31 mouse cellular contexts compared by ENCODE assay signal in the genomic region with DNA sequence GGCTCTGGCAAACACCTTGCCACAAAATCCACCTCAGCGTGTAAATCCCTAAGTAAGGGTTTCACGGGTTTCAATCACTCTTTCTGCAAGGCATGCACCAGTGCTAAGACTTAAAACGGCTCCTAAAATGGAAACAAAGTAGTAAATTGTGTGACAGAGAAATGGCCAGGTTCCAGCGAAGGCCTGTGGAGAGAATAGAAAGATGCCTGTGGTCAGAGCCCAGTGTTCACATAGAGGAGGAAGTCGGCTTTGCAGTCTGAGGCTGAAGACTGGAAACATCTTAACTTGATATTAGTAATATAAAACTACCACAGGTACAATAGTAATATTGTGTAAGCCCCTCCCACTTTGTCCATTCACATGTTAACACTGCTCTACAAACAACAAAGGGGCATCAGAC. TPM values are rescaled to one million over a fixed set of nuclear protein-coding genes. Genes with fewer than 3 reads are reported as not detected.
DNase-seq lines count a peak whose midpoint lies in the region; ATAC-seq lines count a peak whose summit lies in the region.
"Had no signal": no experiment of that assay in that cellular context is flagged by ENCODE, and none has a peak within 500 bp of the region (broad histone marks: within the 10 kb centered on the region; RNA-seq: fewer than 3 reads in every experiment).

No protein-coding gene starts in this region.

- H3K4me1 ChIP-seq in midbrain, embryonic 14.5 days (ENCODE audit: control insufficient read depth, insufficient read depth, low read length): no peaks in the 10 kb centered on the region
- H3K4me1 ChIP-seq in midbrain, embryonic 10.5 days: no peaks in the 10 kb centered on the region
- H3K4me1 ChIP-seq: heart, embryonic 10.5 days; heart, embryonic 15.5 days; hindbrain, embryonic 12.5 days; intestine, embryonic 15.5 days; liver, embryonic 13.5 days; midbrain, embryonic 13.5 days; stomach, embryonic 15.5 days had no signal

- no peak overlapping the region for H3K27ac ChIP-seq in midbrain, embryonic 14.5 days (replicated peaks; ENCODE audit: low read depth, low read length)
- H3K27ac ChIP-seq in midbrain, embryonic 10.5 days (replicated peaks): no peak overlapping the region
- H3K27ac ChIP-seq: gastrocnemius, adult 2 months; heart, embryonic 10.5 days; heart, embryonic 15.5 days; hindbrain, embryonic 12.5 days; hindbrain, postnatal 0 days; intestine, embryonic 15.5 days; liver, embryonic 13.5 days; midbrain, embryonic 13.5 days; stomach, embryonic 15.5 days had no signal

- no peaks in the 10 kb centered on the region for H3K36me3 ChIP-seq in midbrain, embryonic 14.5 days (ENCODE audit: control insufficient read depth, insufficient read depth, low read length)
- H3K36me3 ChIP-seq in midbrain, embryonic 10.5 days: no peaks in the 10 kb centered on the region
- H3K36me3 ChIP-seq: embryonic facial prominence, embryonic 13.5 days; heart, embryonic 10.5 days; heart, embryonic 15.5 days; hindbrain, embryonic 12.5 days; intestine, embryonic 15.5 days; limb, embryonic 12.5 days; liver, embryonic 13.5 days; midbrain, embryonic 13.5 days; stomach, embryonic 15.5 days had no signal

- no peak for ATAC-seq in midbrain, embryonic 14.5 days (ENCODE audit: low FRiP score, low TSS enrichment)
- peak; percentile 80 to 81 for ATAC-seq in hematopoietic stem cell, adult 5-6 weeks (replicated peaks in 1 of 2; ENCODE audit: insufficient read depth in 1 of 2, low FRiP score in 2 of 2, low TSS enrichment in 1 of 2, low read depth in 1 of 2, poor library complexity in 2 of 2, severe bottlenecking in 2 of 2)
- no peak for ATAC-seq in megakaryocyte, adult 5-6 weeks (ENCODE audit: poor library complexity, severe bottlenecking)
- ATAC-seq: CD4-positive, CD25-positive, alpha-beta regulatory T cell, adult 4 months; forebrain, embryonic 16.5 days; hindbrain, postnatal 0 days; intestine, embryonic 15.5 days; midbrain, embryonic 13.5 days had no signal

- H3K9me3 ChIP-seq in midbrain, embryonic 14.5 days (ENCODE audit: control insufficient read depth, low read length): no peaks in the 10 kb centered on the region
- no peaks in the 10 kb centered on the region for H3K9me3 ChIP-seq in midbrain, embryonic 10.5 days (replicated peaks)
- H3K9me3 ChIP-seq: embryonic facial prominence, embryonic 13.5 days; heart, embryonic 10.5 days; heart, embryonic 15.5 days; hindbrain, embryonic 12.5 days; intestine, embryonic 15.5 days; limb, embryonic 12.5 days; liver, embryonic 13.5 days; midbrain, embryonic 13.5 days; stomach, embryonic 15.5 days had no signal

- WGBS in midbrain, embryonic 14.5 days: 79% methylated on average over 5 of the region's 5 CpGs
- WGBS in midbrain, embryonic 10.5 days: 87% methylated on average over 5 of the region's 5 CpGs

- no peaks in the 10 kb centered on the region for H3K27me3 ChIP-seq in midbrain, embryonic 14.5 days (ENCODE audit: control insufficient read depth, insufficient read depth, low read length)
- no peaks in the 10 kb centered on the region for H3K27me3 ChIP-seq in midbrain, embryonic 10.5 days (ENCODE audit: low read depth, poor library complexity, severe bottlenecking)
- H3K27me3 ChIP-seq: embryonic facial prominence, embryonic 13.5 days; heart, embryonic 15.5 days; hindbrain, embryonic 12.5 days; intestine, embryonic 15.5 days; limb, embryonic 12.5 days; liver, embryonic 13.5 days; midbrain, embryonic 13.5 days; stomach, embryonic 15.5 days had no signal

- H3K9ac ChIP-seq in midbrain, embryonic 14.5 days (replicated peaks; ENCODE audit: low read length): no peak overlapping the region
- H3K9ac ChIP-seq: embryonic facial prominence, embryonic 13.5 days; heart, embryonic 15.5 days; hindbrain, embryonic 12.5 days; intestine, embryonic 15.5 days; limb, embryonic 12.5 days; liver, embryonic 13.5 days; midbrain, embryonic 13.5 days; stomach, embryonic 15.5 days had no signal

- no peak overlapping the region for H3K4me2 ChIP-seq in midbrain, embryonic 14.5 days (ENCODE audit: low read length)
- H3K4me2 ChIP-seq: embryonic facial prominence, embryonic 13.5 days; heart, embryonic 15.5 days; hindbrain, embryonic 12.5 days; intestine, embryonic 15.5 days; limb, embryonic 12.5 days; liver, embryonic 13.5 days; midbrain, embryonic 13.5 days; stomach, embryonic 15.5 days had no signal

- DNase-seq in heart, adult 11 months: peak; percentile 23
- DNase-seq in heart, adult 9 months (ENCODE audit: low spot score in 2 of 2): no peak
- DNase-seq in midbrain, embryonic 14.5 days: peak; percentile 6
- DNase-seq in midbrain, embryonic 10.5 days (ENCODE audit: low spot score): no peak
- DNase-seq in gastrocnemius, postnatal 10 days: no peak
- DNase-seq: adrenal gland, postnatal 10 days; cerebellum, adult 8-10 months; cerebellum, postnatal 25 days; embryo, embryonic 11 days; gastrocnemius, adult 2 months; kidney, adult 2 months; kidney, postnatal 14 days; liver, embryonic 13.5 days; lung, adult 18-20 months; lung, postnatal 14 days; thymus, adult 18-20 months; thymus, postnatal 25 days had no signal

- no peak overlapping the region for H3K4me3 ChIP-seq in midbrain, embryonic 14.5 days (replicated peaks; ENCODE audit: low read depth, low read length)
- no peak overlapping the region for H3K4me3 ChIP-seq in midbrain, embryonic 10.5 days
- H3K4me3 ChIP-seq: embryonic facial prominence, embryonic 13.5 days; erythroblast, embryonic 14.5 days; gastrocnemius, adult 2 months; heart, embryonic 10.5 days; heart, embryonic 15.5 days; hindbrain, embryonic 12.5 days; intestine, embryonic 15.5 days; limb, embryonic 12.5 days; liver, embryonic 13.5 days; midbrain, embryonic 13.5 days; stomach, embryonic 15.5 days had no signal

RNA-seq across cellular contexts. Expression of a gene that starts 26.7 kb away (rescaled TPM):
- 3.7 and 3.8 TPM in 2 replicates for polyA plus RNA-seq in midbrain, embryonic 14.5 days (2014; fragmentation: Nextera tagmentation; extraction: Ambion mirVana)
- polyA plus RNA-seq in midbrain, embryonic 10.5 days (2016; fragmentation: Nextera tagmentation; extraction: Ambion mirVana): 6.4 and 7.0 TPM in 2 replicates
- 3.9 and 4.5 TPM in 2 replicates for total RNA-seq in hematopoietic stem cell, adult 5-6 weeks (2017)
- 0.56 and 1.4 TPM in 2 replicates for total RNA-seq in megakaryocyte, adult 5-6 weeks (2015)
- 0.61 and 0.73 TPM in 2 replicates for total RNA-seq in megakaryocyte, adult 5-6 weeks (2017)
- 1 to 10 TPM; 1.3 to 1.9 TPM for total RNA-seq in gastrocnemius, postnatal 10 days (2021)

Comparison
In these comparisons a context has a peak if more than half of its experiments do, and no peak if none do; other contexts are left out.
1. DNase-seq: peak in heart, adult 11 months (single experiment) and midbrain, embryonic 14.5 days (single experiment); none in heart, adult 9 months (0 of 2), midbrain, embryonic 10.5 days (single experiment) and gastrocnemius, postnatal 10 days (single experiment).
2. ATAC-seq: peak in hematopoietic stem cell, adult 5-6 weeks (2 of 2); none in midbrain, embryonic 14.5 days (single experiment) and megakaryocyte, adult 5-6 weeks (single experiment).